Mouse (Mus musculus): ENCODE results near the gene Phb2. TPM values are rescaled to one million over a fixed set of nuclear protein-coding genes. Genes with fewer than 3 reads are reported as not detected.
A peak's percentile ranks its signal among the peaks of the same experiment; 100 is the strongest.

Gene Phb2
- polyA plus RNA-seq, 1 experiment from 2014 or later: 237 TPM

GRCm38 (mm10) chr6:124740888-124741761 lies 29.0 kb downstream of the Phb2 start, which contains the start of gene Grcc10:
TSS of gene Grcc10 (minus strand) at chr6:124741374.
- peak; percentile 85 for ATAC-seq
- H3K4me1 ChIP-seq (ENCODE audit: control insufficient read depth, insufficient read depth, low read length): peaks cover 22% of the 10 kb centered on the region

GRCm38 (mm10) chr6:124741842-124742241 lies 29.7 kb downstream of the Phb2 start:
- Histone ChIP-seq H3K4me3 (ENCODE audit: low read depth, low read length) (no peak overlapping the region), H3K9me3 (replicated peaks; ENCODE audit: control insufficient read depth, low read length) (no peaks in the 10 kb centered on the region), H3K36me3 (ENCODE audit: control insufficient read depth, insufficient read depth, low read length) (peaks cover 42% of the 10 kb centered on the region), H3K4me1 (ENCODE audit: control insufficient read depth, insufficient read depth, low read length) (peaks cover 28% of the 10 kb centered on the region), H3K27me3 (replicated peaks; ENCODE audit: control insufficient read depth, insufficient read depth, low read length) (no peaks in the 10 kb centered on the region), H3K27ac (ENCODE audit: low read depth, low read length) (peak overlapping the region; percentile 99; the same call in 1 of the 2 replicates), H3K9ac (ENCODE audit: low read length) (peak overlapping the region; percentile 88; the same call in 1 of the 2 replicates), H3K4me2 (ENCODE audit: low read length) (peak overlapping the region; percentile 77)
- DNase-seq (ENCODE audit: low spot score) (no peak), ATAC-seq (no peak)
- WGBS: 63% methylated on average over 3 of the region's 3 CpGs

More at GRCm38 (mm10) chr6:124740888-124741761, 29.0 kb downstream of the Phb2 start, which contains the start of gene Grcc10:
- Histone ChIP-seq H3K4me3 (ENCODE audit: low read depth, low read length) (peak within 1 kb of the TSS; percentile 64), H3K36me3 (ENCODE audit: control insufficient read depth, insufficient read depth, low read length) (peaks cover 37% of the 10 kb centered on the region), H3K9me3 (replicated peaks; ENCODE audit: control insufficient read depth, low read length) (no peaks in the 10 kb centered on the region), H3K27me3 (replicated peaks; ENCODE audit: control insufficient read depth, insufficient read depth, low read length) (no peaks in the 10 kb centered on the region), H3K9ac (ENCODE audit: low read length) (peak within 1 kb of the TSS; percentile 88), H3K4me2 (ENCODE audit: low read length) (peak within 1 kb of the TSS; percentile 77), H3K27ac (ENCODE audit: low read depth, low read length) (peak within 1 kb of the TSS; percentile 99)
- under 1% methylated on average over 41 of the region's 41 CpGs for WGBS
- DNase-seq (ENCODE audit: low spot score): peak; percentile 98

GRCm38 (mm10) chr6:124742839-124743514 lies 30.8 kb downstream of the Phb2 start:
- WGBS: 92% methylated on average over 15 of the region's 15 CpGs
- Histone ChIP-seq H3K9me3 (replicated peaks; ENCODE audit: control insufficient read depth, low read length) (no peaks in the 10 kb centered on the region), H3K27me3 (replicated peaks; ENCODE audit: control insufficient read depth, insufficient read depth, low read length) (no peaks in the 10 kb centered on the region), H3K27ac (ENCODE audit: low read depth, low read length) (no peak overlapping the region), H3K9ac (ENCODE audit: low read length) (no peak overlapping the region), H3K4me1 (ENCODE audit: control insufficient read depth, insufficient read depth, low read length) (peaks cover 28% of the 10 kb centered on the region), H3K4me3 (ENCODE audit: low read depth, low read length) (no peak overlapping the region), H3K4me2 (ENCODE audit: low read length) (no peak overlapping the region), H3K36me3 (ENCODE audit: control insufficient read depth, insufficient read depth, low read length) (peaks cover 53% of the 10 kb centered on the region)
- ATAC-seq: no peak
- DNase-seq (ENCODE audit: low spot score): no peak

- Histone ChIP-seq H3K4me1 (ENCODE audit: control insufficient read depth, insufficient read depth, low read length) (peaks cover 28% of the 10 kb centered on the region), H3K36me3 (ENCODE audit: control insufficient read depth, insufficient read depth, low read length) (peaks cover 60% of the 10 kb centered on the region), H3K27ac (ENCODE audit: low read depth, low read length) (no peak overlapping the region), H3K4me2 (ENCODE audit: low read length) (no peak overlapping the region), H3K4me3 (ENCODE audit: low read depth, low read length) (no peak overlapping the region), H3K9me3 (replicated peaks; ENCODE audit: control insufficient read depth, low read length) (no peaks in the 10 kb centered on the region), H3K27me3 (replicated peaks; ENCODE audit: control insufficient read depth, insufficient read depth, low read length) (no peaks in the 10 kb centered on the region), H3K9ac (ENCODE audit: low read length) (no peak overlapping the region)
- ATAC-seq (no peak), DNase-seq (ENCODE audit: low spot score) (no peak)
- 92% methylated on average over 8 of the region's 8 CpGs for WGBS
Observed at GRCm38 (mm10) chr6:124743647-124744046, 31.5 kb downstream of the Phb2 start.

GRCm38 (mm10) chr6:124744755-124745321 lies 32.7 kb downstream of the Phb2 start:
- WGBS: 70% methylated on average over 26 of the region's 26 CpGs
- peak overlapping the region; percentile 47; the same call in 1 of the 2 replicates for H3K4me3 ChIP-seq (ENCODE audit: low read depth, low read length)
- ATAC-seq (no peak), DNase-seq (ENCODE audit: low spot score) (no peak)
- peaks cover 19% of the 10 kb centered on the region for H3K4me1 ChIP-seq (ENCODE audit: control insufficient read depth, insufficient read depth, low read length)
- H3K27me3 ChIP-seq (replicated peaks; ENCODE audit: control insufficient read depth, insufficient read depth, low read length): no peaks in the 10 kb centered on the region
- H3K36me3 ChIP-seq (ENCODE audit: control insufficient read depth, insufficient read depth, low read length): peaks cover 64% of the 10 kb centered on the region
- H3K9ac ChIP-seq (ENCODE audit: low read length): peak overlapping the region; percentile 86
- peak overlapping the region; percentile 96 for H3K4me2 ChIP-seq (ENCODE audit: low read length)
- peak overlapping the region; percentile 89 for H3K27ac ChIP-seq (ENCODE audit: low read depth, low read length)
- no peaks in the 10 kb centered on the region for H3K9me3 ChIP-seq (replicated peaks; ENCODE audit: control insufficient read depth, low read length)

GRCm38 (mm10) chr6:124745490-124746295 lies 33.6 kb downstream of the Phb2 start:
- DNase-seq (ENCODE audit: low spot score): peak; percentile 97
- peaks cover 67% of the 10 kb centered on the region for H3K36me3 ChIP-seq (ENCODE audit: control insufficient read depth, insufficient read depth, low read length)
- H3K9me3 ChIP-seq (replicated peaks; ENCODE audit: control insufficient read depth, low read length): no peaks in the 10 kb centered on the region
- ATAC-seq: peak; percentile 82
- WGBS: 2% methylated on average over 81 of the region's 85 CpGs
- H3K4me2 ChIP-seq (ENCODE audit: low read length): peak overlapping the region; percentile 96
- no peaks in the 10 kb centered on the region for H3K27me3 ChIP-seq (replicated peaks; ENCODE audit: control insufficient read depth, insufficient read depth, low read length)
- peak overlapping the region; percentile 89 for H3K27ac ChIP-seq (ENCODE audit: low read depth, low read length)
- H3K4me3 ChIP-seq (ENCODE audit: low read depth, low read length): peak overlapping the region; percentile 47
- peak overlapping the region; percentile 86 for H3K9ac ChIP-seq (ENCODE audit: low read length)
- H3K4me1 ChIP-seq (ENCODE audit: control insufficient read depth, insufficient read depth, low read length): peaks cover 16% of the 10 kb centered on the region; the same call in 1 of the 2 replicates

GRCm38 (mm10) chr6:124746296-124746605 lies 34.1 kb downstream of the Phb2 start:
- peaks cover 67% of the 10 kb centered on the region for H3K36me3 ChIP-seq (ENCODE audit: control insufficient read depth, insufficient read depth, low read length)
- peaks cover 16% of the 10 kb centered on the region; the same call in 1 of the 2 replicates for H3K4me1 ChIP-seq (ENCODE audit: control insufficient read depth, insufficient read depth, low read length)
- peak overlapping the region; percentile 89 for H3K27ac ChIP-seq (ENCODE audit: low read depth, low read length)
- H3K4me2 ChIP-seq (ENCODE audit: low read length): peak overlapping the region; percentile 96
- DNase-seq (ENCODE audit: low spot score) (no peak), ATAC-seq (0 out of 2 replicates have a peak, but pooled peaks have one; percentile 10)
- H3K9me3 ChIP-seq (replicated peaks; ENCODE audit: control insufficient read depth, low read length): no peaks in the 10 kb centered on the region
- H3K4me3 ChIP-seq (ENCODE audit: low read depth, low read length): peak overlapping the region; percentile 47
- WGBS: 21% methylated on average over 8 of the region's 8 CpGs
- H3K27me3 ChIP-seq (replicated peaks; ENCODE audit: control insufficient read depth, insufficient read depth, low read length): no peaks in the 10 kb centered on the region
- H3K9ac ChIP-seq (ENCODE audit: low read length): peak overlapping the region; percentile 86

Measured in forebrain, embryonic 14.5 days (tissue).